Mouse (Mus musculus) embryonic facial prominence, embryonic 14.5 days (tissue): ENCODE results near the gene Abca7. TPM values are rescaled to one million over a fixed set of nuclear protein-coding genes. Genes with fewer than 3 reads are reported as not detected.
A peak's percentile ranks its signal among the peaks of the same experiment; 100 is the strongest.

Source experiments
- ATAC-seq: fragments of 200-750 bp; cut with Nextera tagmentation; 2 replicates; pipeline ENCODE4 v1.8.0; 2017; ENCODE audit warnings: low read depth, moderate number of reproducible peaks, moderate TSS enrichment
- DNase-seq: peaks from one replicate; pipeline ENCODE4 v3.0.0-alpha.2; 2015; ENCODE audit warnings: low spot score
- H3K27ac ChIP-seq: fragments of 300-500 bp; sonication (generic); replicated peaks from 2 replicates; pipeline ENCODE4 v1.5.1; 2014; ENCODE audit warnings: low read depth, mild to moderate bottlenecking, low read length, moderate library complexity
- H3K27me3 ChIP-seq: fragments of 300-500 bp; sonication (generic); replicated peaks from 2 replicates; pipeline ENCODE4 v1.6.1; 2014; ENCODE audit warnings: low read length; ENCODE audit not compliant: control insufficient read depth, insufficient read depth
- H3K36me3 ChIP-seq: fragments of 300-500 bp; sonication (generic); 2 replicates; pipeline ENCODE4 v1.6.1; 2014; ENCODE audit warnings: low read length, mixed read lengths; ENCODE audit not compliant: control insufficient read depth, insufficient read depth
- H3K4me1 ChIP-seq: fragments of 300-500 bp; sonication (generic); 2 replicates; pipeline ENCODE4 v1.6.1; 2014; ENCODE audit warnings: antibody characterized with exemption, low read length; ENCODE audit not compliant: control insufficient read depth, insufficient read depth
- H3K4me2 ChIP-seq: fragments of 300-500 bp; sonication (generic); 2 replicates; pipeline ENCODE4 v1.6.1; 2014; ENCODE audit warnings: low read depth, mild to moderate bottlenecking, low read length, moderate library complexity, mixed read lengths
- H3K4me3 ChIP-seq: fragments of 300-500 bp; sonication (generic); 2 replicates; pipeline ENCODE4 v1.5.1; 2014; ENCODE audit warnings: low read depth, mild to moderate bottlenecking, low read length
- H3K9ac ChIP-seq: fragments of 300-500 bp; sonication (generic); 2 replicates; pipeline ENCODE4 v1.6.1; 2014; ENCODE audit warnings: low read depth, mild to moderate bottlenecking, low read length, moderate library complexity, mixed read lengths
- H3K9me3 ChIP-seq: fragments of 300-500 bp; sonication (generic); 2 replicates; pipeline ENCODE4 v1.6.1; 2016; ENCODE audit warnings: low read length; ENCODE audit not compliant: control insufficient read depth
- WGBS: fragments of 180-500 bp; shearing (Covaris S2); extraction: QIAGEN DNeasy Blood & Tissue Kit; methylation state at CpG from one replicate; pipeline ENCODE4 v1.1.7; 2014; 5-methylcytosine and 5-hydroxymethylcytosine counted together
- polyA plus RNA-seq: library from polyadenylated mRNA; unstranded; fragments of >200 nt; fragmentation: Nextera tagmentation; extraction: Ambion mirVana; gene quantifications from 2 replicates; pipeline ENCODE4 v1.2.1, GENCODE M21; 2014

Gene Abca7
- polyA plus RNA-seq, 1 experiment from 2014 or later, result 2.5 TPM

- ATAC-seq (no peak), DNase-seq (no peak)
- Histone ChIP-seq H3K27ac (no peak overlapping the region), H3K4me3 (no peak overlapping the region), H3K36me3 (peaks cover 21% of the 10 kb centered on the region; the same call in 1 of the 2 replicates), H3K27me3 (peaks cover 44% of the 10 kb centered on the region), H3K4me1 (no peaks in the 10 kb centered on the region), H3K4me2 (no peak overlapping the region), H3K9ac (no peak overlapping the region), H3K9me3 (peaks cover 16% of the 10 kb centered on the region)
- 87% methylated on average over 6 of the region's 6 CpGs for WGBS
These were observed 15.4 kb downstream of the Abca7 start for GRCm38 (mm10) chr10:80011740-80012139.

GRCm38 (mm10) chr10:80013609-80014008, 17.3 kb downstream of the Abca7 start:
- Histone ChIP-seq H3K9ac (0 out of 2 replicates have a peak overlapping the region, but pooled peaks have one; percentile 25), H3K9me3 (peaks cover 16% of the 10 kb centered on the region), H3K27me3 (peaks cover 44% of the 10 kb centered on the region), H3K36me3 (peaks cover 21% of the 10 kb centered on the region; the same call in 1 of the 2 replicates), H3K4me2 (no peak overlapping the region), H3K4me1 (no peaks in the 10 kb centered on the region), H3K4me3 (no peak overlapping the region), H3K27ac (no peak overlapping the region)
- ATAC-seq (no peak), DNase-seq (no peak)
- 26% methylated on average over 25 of the region's 25 CpGs for WGBS

- no peak; the same call in 1 of the 2 replicates for ATAC-seq
- 0 out of 2 replicates have a peak, but pooled peaks cover 7% of the 10 kb centered on the region for H3K4me1 ChIP-seq
- H3K36me3 ChIP-seq, result peaks cover 17% of the 10 kb centered on the region; the same call in 1 of the 2 replicates
- H3K27me3 ChIP-seq, result peaks cover 44% of the 10 kb centered on the region
- DNase-seq, result no peak
- 24% methylated on average over 26 of the region's 28 CpGs for WGBS
- no peak overlapping the region for H3K4me2 ChIP-seq
- no peak overlapping the region for H3K9ac ChIP-seq
- H3K4me3 ChIP-seq, result no peak overlapping the region
- H3K9me3 ChIP-seq, result peaks cover 16% of the 10 kb centered on the region
- H3K27ac ChIP-seq, result no peak overlapping the region
These were observed 18.4 kb downstream of the Abca7 start for GRCm38 (mm10) chr10:80014484-80015290.

- H3K36me3 ChIP-seq, result 0 out of 2 replicates have a peak, but pooled peaks cover 11% of the 10 kb centered on the region
- 0 out of 2 replicates have a peak, but pooled peaks cover 9% of the 10 kb centered on the region for H3K4me1 ChIP-seq
- no peak overlapping the region for H3K4me3 ChIP-seq
- H3K9ac ChIP-seq, result no peak overlapping the region
- peaks cover 44% of the 10 kb centered on the region for H3K27me3 ChIP-seq
- DNase-seq, result no peak
- no peak for ATAC-seq
- H3K27ac ChIP-seq, result no peak overlapping the region
- peaks cover 10% of the 10 kb centered on the region for H3K9me3 ChIP-seq
- 74% methylated on average over 10 of the region's 10 CpGs for WGBS
- no peak overlapping the region for H3K4me2 ChIP-seq
These were observed 19.3 kb downstream of the Abca7 start for GRCm38 (mm10) chr10:80015583-80015982.

GRCm38 (mm10) chr10:80016511-80016910, 20.2 kb downstream of the Abca7 start, which contains the start of gene Arhgap45:
Gene Arhgap45, plus strand, starts transcription at chr10:80016653.
- Histone ChIP-seq H3K9me3 (peaks cover under 1% of the 10 kb centered on the region; the same call in 1 of the 2 replicates), H3K27me3 (peaks cover 44% of the 10 kb centered on the region), H3K4me3 (no peak within 1 kb of the TSS), H3K27ac (no peak within 1 kb of the TSS), H3K4me1 (0 out of 2 replicates have a peak, but pooled peaks cover 9% of the 10 kb centered on the region), H3K36me3 (0 out of 2 replicates have a peak, but pooled peaks cover 2% of the 10 kb centered on the region), H3K4me2 (no peak within 1 kb of the TSS), H3K9ac (no peak within 1 kb of the TSS)
- WGBS, result 70% methylated on average over 9 of the region's 11 CpGs
- DNase-seq, result no peak
- ATAC-seq, result no peak

GRCm38 (mm10) chr10:80016931-80017330, 20.6 kb downstream of the Abca7 start:
- no peak for DNase-seq
- Histone ChIP-seq H3K4me3 (no peak overlapping the region), H3K9ac (no peak overlapping the region), H3K27ac (no peak overlapping the region), H3K4me2 (no peak overlapping the region), H3K9me3 (no peaks in the 10 kb centered on the region), H3K36me3 (no peaks in the 10 kb centered on the region), H3K27me3 (peaks cover 43% of the 10 kb centered on the region), H3K4me1 (0 out of 2 replicates have a peak, but pooled peaks cover 9% of the 10 kb centered on the region)
- WGBS, result 91% methylated on average over 10 of the region's 10 CpGs
- ATAC-seq, result no peak

GRCm38 (mm10) chr10:80017361-80017760, 21.1 kb downstream of the Abca7 start:
- peaks cover 39% of the 10 kb centered on the region for H3K27me3 ChIP-seq
- no peaks in the 10 kb centered on the region for H3K9me3 ChIP-seq
- no peaks in the 10 kb centered on the region for H3K36me3 ChIP-seq
- no peak for DNase-seq
- H3K4me3 ChIP-seq, result no peak overlapping the region
- H3K9ac ChIP-seq, result no peak overlapping the region
- no peak overlapping the region for H3K27ac ChIP-seq
- 0 out of 2 replicates have a peak, but pooled peaks cover 9% of the 10 kb centered on the region for H3K4me1 ChIP-seq
- ATAC-seq, result no peak
- WGBS, result 69% methylated on average over 3 of the region's 3 CpGs
- H3K4me2 ChIP-seq, result no peak overlapping the region

GRCm38 (mm10) chr10:80017771-80018170, 21.5 kb downstream of the Abca7 start:
- no peak for ATAC-seq
- DNase-seq, result no peak
- no peak overlapping the region for H3K4me3 ChIP-seq
- 82% methylated on average over 14 of the region's 14 CpGs for WGBS
- peaks cover 35% of the 10 kb centered on the region for H3K27me3 ChIP-seq
- no peaks in the 10 kb centered on the region for H3K9me3 ChIP-seq
- H3K9ac ChIP-seq, result no peak overlapping the region
- H3K27ac ChIP-seq, result no peak overlapping the region
- H3K4me1 ChIP-seq, result 0 out of 2 replicates have a peak, but pooled peaks cover 9% of the 10 kb centered on the region
- H3K4me2 ChIP-seq, result no peak overlapping the region
- no peaks in the 10 kb centered on the region for H3K36me3 ChIP-seq
